Mouse (Mus musculus) forebrain, embryonic 14.5 days (tissue): ENCODE measurements at regions not wholly inside any gene's neighbourhood (a gene's known extent, or its start where the extent isn't known, plus 50 kb on each side); places are given as distances from the start of the nearest gene placed in this dataset.
"Not testable (repeated sequence)": the region's sequence is repeated elsewhere in the genome, so short reads cannot be mapped to it uniquely, and the experiment has no call there.

Experiments used
- ATAC-seq: fragments of 200-750 bp; cut with Nextera tagmentation; 2 replicates; pipeline ENCODE4 v1.8.0; 2017; ENCODE audit warnings: mild to moderate bottlenecking, moderate library complexity
- DNase-seq: peaks from one replicate; pipeline ENCODE4 v3.0.0-alpha.2; 2015; ENCODE audit warnings: low spot score
- H3K27ac ChIP-seq: fragments of 300-500 bp; sonication (generic); 2 replicates; pipeline ENCODE4 v1.5.1; 2014; ENCODE audit warnings: low read depth, mild to moderate bottlenecking, control low read depth, low read length, moderate library complexity
- H3K27me3 ChIP-seq: fragments of 300-500 bp; sonication (generic); replicated peaks from 2 replicates; pipeline ENCODE4 v1.6.1; 2014; ENCODE audit warnings: low read length, control low read depth, mixed read lengths; ENCODE audit not compliant: control insufficient read depth, insufficient read depth
- H3K36me3 ChIP-seq: fragments of 300-500 bp; sonication (generic); 2 replicates; pipeline ENCODE4 v1.6.1; 2014; ENCODE audit warnings: low read length, control low read depth; ENCODE audit not compliant: control insufficient read depth, insufficient read depth
- H3K4me1 ChIP-seq: fragments of 300-500 bp; sonication (generic); 2 replicates; pipeline ENCODE4 v1.6.1; 2014; ENCODE audit warnings: antibody characterized with exemption, low read length, control low read depth; ENCODE audit not compliant: control insufficient read depth, insufficient read depth
- H3K4me2 ChIP-seq: fragments of 300-500 bp; sonication (generic); 2 replicates; pipeline ENCODE4 v1.6.1; 2014; ENCODE audit warnings: mild to moderate bottlenecking, control low read depth, low read length
- H3K4me3 ChIP-seq: fragments of 300-500 bp; sonication (generic); 2 replicates; pipeline ENCODE4 v1.5.1; 2014; ENCODE audit warnings: low read depth, low read length, control low read depth
- H3K9ac ChIP-seq: fragments of 300-500 bp; sonication (generic); 2 replicates; pipeline ENCODE4 v1.6.1; 2014; ENCODE audit warnings: mild to moderate bottlenecking, low read length, control low read depth, moderate library complexity
- H3K9me3 ChIP-seq: fragments of 300-500 bp; sonication (generic); replicated peaks from 2 replicates; pipeline ENCODE4 v1.6.1; 2016; ENCODE audit warnings: low read length, control low read depth, mixed read lengths; ENCODE audit not compliant: control insufficient read depth
- WGBS: fragments of 180-500 bp; shearing (Covaris S2); extraction: QIAGEN DNeasy Blood & Tissue Kit; methylation state at CpG from one replicate; pipeline ENCODE4 v1.1.7; 2014; 5-methylcytosine and 5-hydroxymethylcytosine counted together

GRCm38 (mm10) chr2:17855566-17856264 lies 124.5 kb upstream of the Nebl start:
- Histone ChIP-seq H3K9ac (no peak overlapping the region), H3K27me3 (no peaks in the 10 kb centered on the region), H3K4me2 (no peak overlapping the region), H3K9me3 (no peaks in the 10 kb centered on the region), H3K27ac (no peak overlapping the region), H3K4me3 (no peak overlapping the region), H3K36me3 (no peaks in the 10 kb centered on the region), H3K4me1 (peaks cover 17% of the 10 kb centered on the region)
- WGBS: 88% methylated on average over 11 of the region's 11 CpGs
- ATAC-seq: no peak
- DNase-seq: no peak

- no peaks in the 10 kb centered on the region for H3K27me3 ChIP-seq
- H3K9ac ChIP-seq: no peak overlapping the region
- no peak overlapping the region for H3K27ac ChIP-seq
- no peak overlapping the region for H3K4me3 ChIP-seq
- no peaks in the 10 kb centered on the region for H3K36me3 ChIP-seq
- no peaks in the 10 kb centered on the region for H3K9me3 ChIP-seq
- H3K4me1 ChIP-seq: peaks cover 17% of the 10 kb centered on the region
- DNase-seq (no peak), ATAC-seq (peak; percentile 24; the same call in 1 of the 2 replicates)
- 29% methylated on average over 3 of the region's 3 CpGs for WGBS
- H3K4me2 ChIP-seq: no peak overlapping the region
Measured at GRCm38 (mm10) chr2:17854088-17854487, 122.8 kb upstream of the Nebl start.

DNA sequence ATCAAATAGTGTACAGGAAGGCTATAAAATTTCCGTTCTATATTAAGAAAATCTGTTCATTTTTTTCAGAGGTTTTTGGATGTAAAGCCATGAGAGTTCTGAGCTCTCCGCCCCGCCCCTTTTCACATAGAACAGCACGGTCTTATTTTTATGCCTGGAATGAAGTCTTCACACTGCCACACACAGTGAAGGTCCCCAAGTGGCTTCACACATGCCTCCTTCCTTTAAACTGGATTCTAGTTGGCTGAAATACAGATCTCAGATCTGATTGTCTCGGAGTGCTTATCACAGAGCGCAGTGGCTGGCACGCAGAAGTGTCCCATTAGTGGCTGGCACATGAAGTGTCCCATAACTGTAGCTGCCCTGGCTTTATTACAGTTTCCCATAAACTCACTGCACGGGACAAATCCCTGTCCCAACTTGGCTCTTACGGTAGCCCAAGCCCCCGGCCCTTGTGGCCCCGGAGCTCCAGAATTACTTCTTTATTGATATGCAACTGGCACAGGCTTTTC lies 122.3 kb upstream of the Nebl start:
- Histone ChIP-seq H3K9ac (no peak overlapping the region), H3K27ac (no peak overlapping the region), H3K27me3 (no peaks in the 10 kb centered on the region), H3K4me2 (peak overlapping the region; percentile 39), H3K4me3 (no peak overlapping the region), H3K9me3 (no peaks in the 10 kb centered on the region), H3K4me1 (peaks cover 17% of the 10 kb centered on the region), H3K36me3 (no peaks in the 10 kb centered on the region)
- peak; percentile 74; the same call in 1 of the 2 replicates for ATAC-seq
- peak; percentile 77 for DNase-seq
- 17% methylated on average over 11 of the region's 11 CpGs for WGBS

- no peak overlapping the region for H3K27ac ChIP-seq
- peak; percentile 19 for DNase-seq
- H3K9ac ChIP-seq: no peak overlapping the region
- no peaks in the 10 kb centered on the region for H3K27me3 ChIP-seq
- no peaks in the 10 kb centered on the region for H3K9me3 ChIP-seq
- 4% methylated on average over 16 of the region's 16 CpGs for WGBS
- no peaks in the 10 kb centered on the region for H3K36me3 ChIP-seq
- ATAC-seq: peak; percentile 52; the same call in 1 of the 2 replicates
- H3K4me3 ChIP-seq: no peak overlapping the region
- peak overlapping the region; percentile 39 for H3K4me2 ChIP-seq
- H3K4me1 ChIP-seq: peaks cover 17% of the 10 kb centered on the region
Measured at GRCm38 (mm10) chr2:17852740-17853499, 121.7 kb upstream of the Nebl start.

DNA sequence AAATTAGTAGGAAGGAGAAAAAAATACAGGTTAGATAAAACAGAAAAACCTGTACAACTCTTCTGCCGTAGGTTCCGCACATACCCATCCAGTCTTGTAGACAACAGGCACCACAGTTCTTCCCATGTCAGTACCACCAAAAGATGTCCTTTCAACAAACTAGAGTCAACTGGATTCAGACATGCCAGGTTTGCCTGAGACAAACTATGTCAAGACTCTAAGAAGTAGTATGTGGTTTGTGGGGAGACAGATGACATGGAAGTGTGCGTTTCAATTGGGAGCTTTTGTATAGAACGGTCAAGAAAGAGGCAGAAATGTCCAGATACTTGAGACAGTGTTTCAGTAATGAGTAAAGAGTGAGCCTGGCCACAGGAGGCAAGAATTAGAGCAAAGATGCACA lies 119.5 kb upstream of the Nebl start:
- no peak overlapping the region for H3K4me2 ChIP-seq
- no peak overlapping the region for H3K4me3 ChIP-seq
- DNase-seq (no peak), ATAC-seq (no peak)
- H3K9me3 ChIP-seq: no peaks in the 10 kb centered on the region
- H3K4me1 ChIP-seq: peaks cover 17% of the 10 kb centered on the region
- no peaks in the 10 kb centered on the region for H3K27me3 ChIP-seq
- 95% methylated on average over 4 of the region's 4 CpGs for WGBS
- no peak overlapping the region for H3K27ac ChIP-seq
- H3K9ac ChIP-seq: no peak overlapping the region
- no peaks in the 10 kb centered on the region for H3K36me3 ChIP-seq

- H3K27ac ChIP-seq: no peak overlapping the region
- peaks cover 17% of the 10 kb centered on the region for H3K4me1 ChIP-seq
- H3K4me2 ChIP-seq: no peak overlapping the region
- no peaks in the 10 kb centered on the region for H3K9me3 ChIP-seq
- no peaks in the 10 kb centered on the region for H3K36me3 ChIP-seq
- 47% methylated on average over 4 of the region's 4 CpGs for WGBS
- ATAC-seq: no peak
- no peak overlapping the region for H3K4me3 ChIP-seq
- no peak overlapping the region for H3K9ac ChIP-seq
- no peak for DNase-seq
- H3K27me3 ChIP-seq: no peaks in the 10 kb centered on the region
Measured at GRCm38 (mm10) chr2:17849267-17849666, 118.0 kb upstream of the Nebl start.

DNA sequence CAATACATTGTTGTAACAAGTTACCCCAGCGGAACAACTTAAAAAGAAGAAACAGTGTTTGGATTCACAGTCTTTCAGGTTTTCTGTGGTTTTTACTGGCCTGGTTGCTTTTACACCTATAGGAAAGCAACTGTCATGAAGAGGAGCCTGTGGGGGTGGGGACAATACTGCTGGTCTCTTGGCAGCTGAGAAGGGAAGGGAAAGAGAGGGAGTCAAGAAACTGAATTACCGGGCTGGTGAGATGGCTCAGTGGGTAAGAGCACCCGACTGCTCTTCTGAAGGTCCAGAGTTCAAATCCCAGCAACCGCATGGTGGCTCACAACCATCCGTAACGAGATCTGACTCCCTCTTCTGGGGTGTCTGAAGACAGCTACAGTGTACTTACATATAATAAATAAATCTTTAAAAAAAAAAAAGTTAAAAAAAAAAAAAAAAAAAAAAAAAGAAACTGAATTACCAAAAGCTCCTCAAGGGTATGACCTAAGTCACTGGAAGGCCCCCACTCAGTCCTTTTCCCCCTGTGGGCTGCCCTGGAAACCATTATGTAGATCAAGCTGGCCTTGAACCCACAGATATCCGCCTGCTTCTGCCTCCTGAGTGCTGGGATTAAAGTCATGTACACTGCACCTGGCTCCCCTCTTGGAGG lies 114.3 kb upstream of the Nebl start:
- not testable (repeated sequence) for H3K27ac ChIP-seq, H3K27me3 ChIP-seq, H3K9me3 ChIP-seq, DNase-seq, H3K4me2 ChIP-seq, H3K9ac ChIP-seq, H3K4me3 ChIP-seq, H3K36me3 ChIP-seq, ATAC-seq
- peaks cover 11% of the 10 kb centered on the region for H3K4me1 ChIP-seq
- 89% methylated on average over 4 of the region's 7 CpGs for WGBS

- DNase-seq (no peak), ATAC-seq (peak; percentile 42; the same call in 1 of the 2 replicates)
- Histone ChIP-seq H3K4me1 (peaks cover 18% of the 10 kb centered on the region), H3K4me3 (no peak overlapping the region), H3K9me3 (no peaks in the 10 kb centered on the region), H3K27ac (no peak overlapping the region), H3K4me2 (no peak overlapping the region), H3K9ac (no peak overlapping the region), H3K27me3 (no peaks in the 10 kb centered on the region), H3K36me3 (no peaks in the 10 kb centered on the region)
- 61% methylated on average over 8 of the region's 8 CpGs for WGBS
Measured at GRCm38 (mm10) chr2:17844662-17845446, 113.6 kb upstream of the Nebl start.
